Mouse (Mus musculus) intestine, embryonic 15.5 days (tissue): ENCODE data around the gene Fbxw8. TPM values are rescaled to one million over a fixed set of nuclear protein-coding genes. Genes with fewer than 3 reads are reported as not detected.

ENCODE experiments used
- ATAC-seq: fragments of 200-750 bp; cut with Nextera tagmentation; 2 replicates; pipeline ENCODE4 v1.8.0; 2017; ENCODE audit warnings: moderate TSS enrichment, moderate library complexity
- H3K27ac ChIP-seq: fragments of 300-500 bp; sonication (generic); 2 replicates; pipeline ENCODE4 v1.5.1; 2015; ENCODE audit warnings: mild to moderate bottlenecking, inconsistent platforms
- H3K27me3 ChIP-seq: fragments of 300-500 bp; sonication (generic); replicated peaks from 2 replicates; pipeline ENCODE4 v1.6.1; 2015; ENCODE audit warnings: inconsistent platforms
- H3K36me3 ChIP-seq: fragments of 300-500 bp; sonication (generic); 2 replicates; pipeline ENCODE4 v1.6.1; 2015; ENCODE audit warnings: inconsistent platforms
- H3K4me1 ChIP-seq: fragments of 300-500 bp; sonication (generic); replicated peaks from 2 replicates; pipeline ENCODE4 v1.6.1; 2015; ENCODE audit warnings: inconsistent platforms
- H3K4me2 ChIP-seq: fragments of 300-500 bp; sonication (generic); replicated peaks from 2 replicates; pipeline ENCODE4 v1.6.1; 2015; ENCODE audit warnings: mild to moderate bottlenecking, inconsistent platforms
- H3K4me3 ChIP-seq: fragments of 300-500 bp; sonication (generic); replicated peaks from 2 replicates; pipeline ENCODE4 v1.5.1; 2015; ENCODE audit warnings: inconsistent platforms
- H3K9ac ChIP-seq: fragments of 300-500 bp; sonication (generic); 2 replicates; pipeline ENCODE4 v1.6.1; 2015; ENCODE audit warnings: inconsistent platforms
- H3K9me3 ChIP-seq: fragments of 300-500 bp; sonication (generic); 2 replicates; pipeline ENCODE4 v1.6.1; 2016; ENCODE audit warnings: inconsistent platforms
- WGBS: fragments of 180-500 bp; shearing (Covaris S2); methylation state at CpG from one replicate; pipeline ENCODE4 v1.1.7; 2015; 5-methylcytosine and 5-hydroxymethylcytosine counted together
- polyA plus RNA-seq: library from polyadenylated mRNA; unstranded; fragments of >200 nt; fragmentation: Nextera tagmentation; extraction: Ambion mirVana; gene quantifications from 2 replicates; pipeline ENCODE4 v1.2.1, GENCODE M21; 2015

Fbxw8 gene
- polyA plus RNA-seq, 1 experiment from 2014 or later: 20.7 TPM

DNA sequence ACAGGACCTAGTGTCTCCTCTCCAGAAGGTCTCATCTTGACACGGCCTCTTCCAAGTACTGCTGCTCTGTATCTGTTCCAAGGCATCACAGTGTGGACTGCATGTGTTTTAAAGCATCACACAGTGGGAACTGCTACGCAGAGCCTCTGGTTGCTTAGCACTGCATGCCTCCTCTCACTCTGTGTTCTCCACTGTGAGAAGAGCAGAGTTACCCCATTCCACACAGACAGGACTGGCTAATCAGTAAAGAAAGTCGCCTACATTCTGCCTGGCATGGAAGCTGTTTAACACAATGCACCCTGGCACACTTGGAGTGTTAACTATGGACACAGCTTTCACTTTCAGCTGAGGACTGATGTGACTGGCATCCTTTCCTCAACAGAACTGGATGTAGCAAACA lies 58.9 kb downstream of the Fbxw8 start:
- H3K4me3 ChIP-seq: no peak overlapping the region
- no peaks in the 10 kb centered on the region for H3K9me3 ChIP-seq
- no peak overlapping the region for H3K9ac ChIP-seq
- WGBS: 90% methylated on average over 3 of the region's 3 CpGs
- H3K36me3 ChIP-seq: peaks cover 14% of the 10 kb centered on the region
- H3K27me3 ChIP-seq: no peaks in the 10 kb centered on the region
- H3K4me1 ChIP-seq: no peaks in the 10 kb centered on the region
- ATAC-seq: no peak
- no peak overlapping the region for H3K27ac ChIP-seq
- no peak overlapping the region for H3K4me2 ChIP-seq

DNA sequence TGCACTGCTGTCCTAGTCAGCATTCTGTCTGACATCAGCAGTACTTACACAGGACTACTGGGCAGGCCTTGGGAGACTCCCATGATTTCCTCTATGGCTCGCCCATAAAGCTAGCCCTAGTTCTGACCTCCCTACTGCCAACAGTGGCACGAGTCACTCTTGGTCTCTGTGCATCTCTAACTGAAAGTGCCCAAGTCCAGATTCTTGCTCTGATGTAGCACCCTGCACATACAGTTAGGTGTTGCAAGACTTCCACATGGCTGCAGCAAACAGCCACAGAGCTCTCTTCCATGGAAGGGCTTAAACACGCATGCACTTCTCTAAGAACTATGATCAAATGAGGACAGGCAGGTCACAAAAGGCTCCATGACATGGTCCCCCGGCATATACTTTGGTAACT lies 59.4 kb downstream of the Fbxw8 start:
- Histone ChIP-seq H3K36me3 (peaks cover 17% of the 10 kb centered on the region), H3K9ac (no peak overlapping the region), H3K4me2 (no peak overlapping the region), H3K27me3 (no peaks in the 10 kb centered on the region), H3K4me1 (no peaks in the 10 kb centered on the region), H3K4me3 (no peak overlapping the region), H3K27ac (no peak overlapping the region), H3K9me3 (no peaks in the 10 kb centered on the region)
- no peak for ATAC-seq
- 88% methylated on average over 4 of the region's 4 CpGs for WGBS

DNA sequence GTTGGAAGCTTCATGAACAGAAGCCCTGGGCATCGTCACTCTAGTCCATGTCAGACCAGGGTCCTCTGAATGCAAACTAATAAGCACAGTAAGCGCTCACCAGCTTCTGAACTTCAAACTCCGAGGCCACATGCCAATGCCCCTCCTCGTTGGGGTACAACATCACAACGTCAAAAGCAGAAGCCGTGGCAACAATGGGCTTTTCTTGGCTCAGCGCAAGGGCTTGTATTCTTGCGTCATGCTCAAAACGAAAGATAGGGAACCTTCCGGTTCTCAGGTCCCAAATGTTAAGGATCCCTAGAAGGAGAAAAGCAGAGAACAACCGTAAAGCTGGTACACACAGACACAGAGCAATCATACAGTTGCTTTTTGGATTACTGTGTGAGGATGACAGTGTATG lies 59.8 kb downstream of the Fbxw8 start:
- Histone ChIP-seq H3K9me3 (no peaks in the 10 kb centered on the region), H3K36me3 (peaks cover 17% of the 10 kb centered on the region), H3K4me1 (no peaks in the 10 kb centered on the region), H3K4me3 (no peak overlapping the region), H3K4me2 (no peak overlapping the region), H3K27ac (no peak overlapping the region), H3K27me3 (no peaks in the 10 kb centered on the region), H3K9ac (no peak overlapping the region)
- no peak for ATAC-seq
- WGBS: 86% methylated on average over 11 of the region's 11 CpGs

DNA sequence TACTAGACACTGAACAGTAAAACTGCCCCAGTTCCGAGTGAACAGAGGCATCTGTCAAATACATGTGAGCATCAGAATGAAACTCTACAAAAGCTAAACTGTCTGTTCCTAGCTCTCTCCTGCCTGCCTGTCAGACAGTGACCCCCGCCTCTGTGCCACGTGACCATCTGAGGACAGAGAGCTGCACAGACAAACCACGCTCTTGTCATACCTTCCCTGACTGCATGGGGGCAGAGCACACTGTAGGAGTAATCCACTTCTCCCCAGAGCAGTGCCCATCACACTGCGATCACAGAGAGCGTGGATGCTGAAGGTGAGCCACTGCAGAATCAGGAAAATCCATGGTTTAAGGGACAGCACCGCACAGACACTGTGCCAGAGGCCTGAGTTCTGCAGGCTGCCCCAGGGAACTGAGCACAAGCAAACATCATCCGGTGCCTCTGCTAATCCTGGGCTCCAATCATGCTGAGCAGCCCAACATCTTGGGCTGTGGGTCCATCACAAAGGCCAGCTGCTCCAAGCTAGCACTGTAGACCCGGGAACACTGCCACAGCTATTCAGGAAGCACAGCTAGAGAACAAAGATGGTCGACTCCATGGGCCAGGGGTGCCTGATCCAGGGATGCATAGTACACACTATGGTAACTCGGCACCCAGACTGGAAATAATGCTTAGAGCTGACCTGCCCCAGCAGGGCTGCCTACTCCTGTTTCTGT lies 61.8 kb downstream of the Fbxw8 start:
- Histone ChIP-seq H3K4me1 (0 out of 2 replicates have a peak, but pooled peaks cover 4% of the 10 kb centered on the region), H3K27me3 (no peaks in the 10 kb centered on the region), H3K4me3 (no peak overlapping the region), H3K36me3 (peaks cover 27% of the 10 kb centered on the region), H3K27ac (no peak overlapping the region), H3K9me3 (no peaks in the 10 kb centered on the region), H3K4me2 (no peak overlapping the region), H3K9ac (no peak overlapping the region)
- ATAC-seq: no peak
- WGBS: 78% methylated on average over 11 of the region's 11 CpGs

DNA sequence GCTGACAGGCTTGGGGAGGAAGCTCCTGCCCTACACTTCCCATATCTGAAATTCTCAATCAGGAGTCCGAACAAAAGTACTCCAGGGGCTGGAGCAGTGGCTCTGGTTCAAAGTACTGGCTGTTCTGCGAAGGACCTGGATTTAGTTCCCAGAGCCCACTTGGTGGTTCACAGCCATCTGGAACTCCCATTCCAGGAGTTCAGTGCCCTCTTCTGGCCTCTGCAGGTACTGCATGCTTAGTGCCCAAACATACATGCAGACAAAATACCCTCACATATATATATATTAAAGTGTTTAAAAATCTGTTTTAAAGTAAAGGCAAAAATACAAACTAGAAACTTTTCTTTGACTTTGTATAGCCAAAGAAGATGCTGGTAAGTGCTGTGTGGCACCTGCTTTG lies 64.4 kb downstream of the Fbxw8 start:
- Histone ChIP-seq H3K36me3 (peaks cover 27% of the 10 kb centered on the region), H3K4me2 (no peak overlapping the region), H3K27ac (no peak overlapping the region), H3K9ac (no peak overlapping the region), H3K9me3 (no peaks in the 10 kb centered on the region), H3K4me1 (0 out of 2 replicates have a peak, but pooled peaks cover 9% of the 10 kb centered on the region), H3K27me3 (no peaks in the 10 kb centered on the region), H3K4me3 (no peak overlapping the region)
- no peak for ATAC-seq
- WGBS: 94% methylated on average over 2 of the region's 2 CpGs

DNA sequence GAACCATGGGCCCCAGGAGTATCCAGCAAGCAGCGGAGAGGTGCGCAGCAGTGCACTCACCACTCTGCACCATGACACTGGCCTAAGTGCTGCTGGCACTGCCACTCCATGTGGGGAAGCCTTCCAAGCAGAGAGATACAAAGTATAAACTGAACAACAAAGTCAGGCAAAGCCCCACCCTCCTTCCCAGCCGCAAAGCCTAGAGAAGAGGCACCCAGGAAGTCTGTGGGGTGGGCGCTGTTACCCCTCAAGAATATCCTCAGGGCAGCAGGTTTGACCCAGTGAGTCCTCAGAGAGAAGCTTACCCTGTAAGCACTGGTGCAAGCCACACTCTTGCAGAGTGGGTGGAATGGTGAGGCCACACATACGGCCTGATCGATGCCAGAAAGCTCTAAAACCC lies 65.2 kb downstream of the Fbxw8 start:
- H3K9ac ChIP-seq: no peak overlapping the region
- no peaks in the 10 kb centered on the region for H3K9me3 ChIP-seq
- no peaks in the 10 kb centered on the region for H3K27me3 ChIP-seq
- no peak overlapping the region for H3K4me3 ChIP-seq
- H3K4me2 ChIP-seq: no peak overlapping the region
- H3K36me3 ChIP-seq: peaks cover 27% of the 10 kb centered on the region
- ATAC-seq: no peak
- H3K4me1 ChIP-seq: 0 out of 2 replicates have a peak, but pooled peaks cover 9% of the 10 kb centered on the region
- 95% methylated on average over 6 of the region's 6 CpGs for WGBS
- no peak overlapping the region for H3K27ac ChIP-seq

DNA sequence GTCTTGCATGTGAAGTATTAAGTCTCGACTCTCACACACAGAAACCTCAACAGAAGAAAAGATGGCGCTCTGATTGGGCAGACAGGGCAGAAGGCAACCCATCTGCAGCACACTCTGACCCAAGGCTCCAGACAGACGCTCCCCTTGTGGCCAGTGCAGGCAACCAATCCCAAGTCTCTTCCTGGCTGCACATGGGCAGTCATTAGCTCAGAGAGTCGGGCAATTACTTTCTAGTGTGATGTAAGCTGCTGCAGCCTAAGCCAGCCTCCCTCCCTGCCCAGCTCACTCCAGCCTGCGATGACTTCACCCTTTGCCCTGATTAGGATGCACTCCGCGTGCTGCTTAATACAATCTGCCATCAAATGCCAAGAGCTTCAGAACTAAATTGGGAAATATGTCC lies 66.2 kb downstream of the Fbxw8 start:
- 50% methylated on average over 7 of the region's 7 CpGs for WGBS
- ATAC-seq: peak; percentile 68

DNA sequence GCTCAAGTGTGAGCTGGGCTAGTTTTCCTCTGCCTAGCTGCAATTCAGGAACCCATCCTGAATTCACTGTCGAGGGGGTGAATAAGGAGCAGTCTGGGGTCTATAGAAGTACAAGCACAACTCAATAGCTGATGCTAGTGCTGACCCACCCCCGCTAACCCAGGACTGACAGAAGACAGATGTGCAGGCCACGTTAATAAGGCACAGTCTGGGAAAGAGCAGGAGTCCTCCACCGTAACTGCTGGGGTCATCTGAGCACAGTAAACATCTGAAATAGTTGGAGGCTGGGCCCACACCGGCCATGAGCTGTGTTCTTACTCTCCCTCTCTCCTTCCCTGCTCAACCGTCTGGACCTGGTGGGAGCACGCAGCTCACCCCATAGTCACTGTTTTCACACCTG lies 68.3 kb downstream of the Fbxw8 start:
- Histone ChIP-seq H3K36me3 (peaks cover 20% of the 10 kb centered on the region), H3K9ac (no peak overlapping the region), H3K4me1 (peaks cover 25% of the 10 kb centered on the region), H3K4me3 (no peak overlapping the region), H3K9me3 (no peaks in the 10 kb centered on the region), H3K27me3 (no peaks in the 10 kb centered on the region), H3K27ac (no peak overlapping the region), H3K4me2 (no peak overlapping the region)
- no peak for ATAC-seq
- 29% methylated on average over 7 of the region's 7 CpGs for WGBS

More for the DNA sequence above, 66.2 kb downstream of the Fbxw8 start:
- Histone ChIP-seq H3K9ac (no peak overlapping the region), H3K9me3 (no peaks in the 10 kb centered on the region), H3K4me3 (no peak overlapping the region), H3K27ac (no peak overlapping the region), H3K27me3 (no peaks in the 10 kb centered on the region), H3K36me3 (peaks cover 27% of the 10 kb centered on the region), H3K4me2 (no peak overlapping the region), H3K4me1 (peaks cover 15% of the 10 kb centered on the region; the same call in 1 of the 2 replicates)

DNA sequence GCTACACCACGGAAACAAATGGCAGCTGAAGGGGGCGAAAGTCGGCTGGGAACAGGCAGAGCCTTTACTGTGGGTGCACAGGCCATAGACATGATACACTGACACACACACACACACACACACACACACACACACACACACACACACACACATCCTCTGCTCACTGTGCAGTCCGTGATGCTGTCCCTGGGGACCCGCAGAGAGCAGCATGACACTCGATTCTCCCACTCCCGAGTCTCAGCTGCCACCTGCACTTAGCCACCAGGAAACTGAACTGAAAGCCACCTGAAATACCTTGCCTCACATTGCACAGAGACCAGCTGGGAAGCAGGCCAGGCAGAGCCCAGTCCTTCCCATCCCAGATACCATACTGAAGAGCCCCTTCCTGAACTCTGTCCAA lies 70.0 kb downstream of the Fbxw8 start:
- Histone ChIP-seq H3K4me2 (no peak overlapping the region), H3K4me1 (peaks cover 29% of the 10 kb centered on the region), H3K9ac (no peak overlapping the region), H3K9me3 (no peaks in the 10 kb centered on the region), H3K27me3 (no peaks in the 10 kb centered on the region), H3K4me3 (no peak overlapping the region), H3K36me3 (peaks cover 9% of the 10 kb centered on the region; the same call in 1 of the 2 replicates), H3K27ac (no peak overlapping the region)
- 67% methylated on average over 7 of the region's 7 CpGs for WGBS
- no peak for ATAC-seq

DNA sequence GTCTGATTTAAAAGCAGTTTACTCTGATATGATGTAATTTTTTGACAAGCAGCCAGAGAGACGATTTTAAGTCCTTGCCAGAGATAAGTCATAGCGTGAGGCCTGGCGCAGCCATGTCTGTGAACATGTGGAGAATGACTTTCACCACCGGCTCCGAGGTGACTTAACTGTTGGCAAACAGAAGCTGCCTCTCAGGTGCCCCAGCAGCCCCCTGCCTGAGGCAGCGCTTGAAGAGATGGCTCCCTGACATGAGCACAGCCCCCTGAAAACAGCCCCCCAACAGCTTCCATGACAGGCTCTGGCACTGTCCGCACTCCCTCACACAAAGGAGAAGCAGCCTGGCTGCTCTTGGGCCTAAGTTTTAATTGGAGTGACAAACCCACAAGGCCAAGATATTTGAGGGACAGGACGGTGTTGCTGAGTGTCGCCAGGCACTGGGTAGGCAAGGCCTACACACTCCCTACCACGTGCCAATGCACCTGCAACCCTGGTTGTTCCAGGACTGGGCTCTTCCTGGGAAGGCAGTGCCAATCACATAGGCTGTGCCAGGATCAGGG lies 71.0 kb downstream of the Fbxw8 start:
- Histone ChIP-seq H3K36me3 (0 out of 2 replicates have a peak, but pooled peaks cover 5% of the 10 kb centered on the region), H3K27me3 (no peaks in the 10 kb centered on the region), H3K27ac (peak overlapping the region; percentile 14; the same call in 1 of the 2 replicates), H3K9me3 (no peaks in the 10 kb centered on the region), H3K4me1 (peaks cover 28% of the 10 kb centered on the region), H3K4me3 (no peak overlapping the region), H3K9ac (no peak overlapping the region), H3K4me2 (no peak overlapping the region)
- ATAC-seq: no peak
- 55% methylated on average over 10 of the region's 10 CpGs for WGBS

DNA sequence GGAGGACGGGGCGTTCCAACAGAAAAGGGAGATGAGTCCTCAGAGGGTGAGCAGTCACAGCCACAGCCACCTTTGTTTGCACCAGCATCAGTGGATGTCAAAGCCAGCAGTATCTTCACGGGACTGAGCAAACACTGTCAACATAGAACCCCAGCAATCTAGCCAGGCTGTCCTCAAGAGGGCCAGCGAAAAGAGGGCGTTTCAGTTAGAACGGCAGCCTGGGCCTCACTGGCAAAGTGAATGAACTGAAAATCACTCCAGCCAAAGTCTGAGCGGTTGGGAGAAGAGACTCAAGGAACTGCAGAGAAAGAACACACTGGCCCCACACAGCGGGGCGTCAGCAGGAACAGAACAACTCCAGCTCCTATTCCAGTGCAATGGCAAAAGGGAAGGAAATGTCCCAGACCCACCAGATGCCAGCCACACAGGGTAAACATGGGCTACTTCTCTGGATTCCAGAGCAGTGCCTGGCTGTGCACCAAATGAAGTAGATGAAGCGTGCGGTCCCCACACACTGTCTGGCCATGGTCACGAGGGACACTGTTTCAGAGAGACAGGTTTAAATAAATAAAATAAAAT lies 72.1 kb downstream of the Fbxw8 start:
- Histone ChIP-seq H3K27me3 (no peaks in the 10 kb centered on the region), H3K27ac (peak overlapping the region; percentile 52), H3K36me3 (no peaks in the 10 kb centered on the region), H3K9ac (no peak overlapping the region), H3K4me2 (no peak overlapping the region), H3K4me1 (peaks cover 25% of the 10 kb centered on the region), H3K9me3 (no peaks in the 10 kb centered on the region), H3K4me3 (no peak overlapping the region)
- WGBS: 43% methylated on average over 12 of the region's 12 CpGs
- no peak for ATAC-seq

DNA sequence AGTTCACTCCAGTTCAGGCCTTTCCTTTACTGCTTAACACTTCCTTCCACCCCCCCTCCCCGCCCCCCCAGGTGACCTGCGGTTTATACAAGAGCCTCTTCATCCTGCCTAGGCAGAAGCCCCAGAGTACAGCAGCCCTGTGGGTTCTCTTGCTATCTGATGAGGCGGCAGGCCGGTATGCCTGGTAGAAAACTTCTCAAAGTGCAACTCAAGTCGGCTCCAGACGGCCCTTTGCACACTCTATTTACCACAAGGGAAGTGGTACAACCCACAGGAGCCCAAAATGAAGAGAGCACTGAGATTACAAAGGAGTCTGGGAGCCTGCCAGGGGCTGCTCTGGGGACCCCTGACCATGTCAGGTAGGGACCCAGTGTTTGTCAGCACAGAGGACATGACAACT lies 73.3 kb downstream of the Fbxw8 start:
- no peaks in the 10 kb centered on the region for H3K9me3 ChIP-seq
- peaks cover 3% of the 10 kb centered on the region; the same call in 1 of the 2 replicates for H3K36me3 ChIP-seq
- no peak for ATAC-seq
- peaks cover 21% of the 10 kb centered on the region for H3K4me1 ChIP-seq
- no peaks in the 10 kb centered on the region for H3K27me3 ChIP-seq
- H3K9ac ChIP-seq: no peak overlapping the region
- 62% methylated on average over 6 of the region's 6 CpGs for WGBS
- no peak overlapping the region for H3K4me3 ChIP-seq
- no peak overlapping the region for H3K27ac ChIP-seq
- no peak overlapping the region for H3K4me2 ChIP-seq
